Mouse (Mus musculus) heart, embryonic 16.5 days (tissue): Measurements from ENCODE around the gene Tbce. TPM values are rescaled to one million over a fixed set of nuclear protein-coding genes. Genes with fewer than 3 reads are reported as not detected.
A peak's percentile ranks its signal among the peaks of the same experiment; 100 is the strongest.

Experiments
- ATAC-seq: fragments of 200-750 bp; cut with Nextera tagmentation; replicated peaks from 2 replicates; pipeline ENCODE4 v1.8.0; 2017; ENCODE audit warnings: moderate number of reproducible peaks; ENCODE audit not compliant: insufficient read depth, low FRiP score; ENCODE audit errors: extremely low read depth
- H3K27ac ChIP-seq: fragments of 300-500 bp; sonication (generic); 2 replicates; pipeline ENCODE4 v1.5.1; 2014; ENCODE audit warnings: mild to moderate bottlenecking, low read length, control low read depth, moderate library complexity
- H3K27me3 ChIP-seq: fragments of 300-500 bp; sonication (generic); 2 replicates; pipeline ENCODE4 v1.6.1; 2014; ENCODE audit warnings: low read length, mixed read lengths; ENCODE audit not compliant: control insufficient read depth, insufficient read depth
- H3K36me3 ChIP-seq: fragments of 300-500 bp; sonication (generic); 2 replicates; pipeline ENCODE4 v1.6.1; 2014; ENCODE audit not compliant: control insufficient read depth, insufficient read depth
- H3K4me1 ChIP-seq: fragments of 300-500 bp; sonication (generic); 2 replicates; pipeline ENCODE4 v1.6.1; 2014; ENCODE audit warnings: low read length, mixed read lengths; ENCODE audit not compliant: control insufficient read depth, insufficient read depth
- H3K4me2 ChIP-seq: fragments of 300-500 bp; sonication (generic); 2 replicates; pipeline ENCODE4 v1.6.1; 2014; ENCODE audit warnings: low read depth, mild to moderate bottlenecking, control low read depth, low read length
- H3K4me3 ChIP-seq: fragments of 300-500 bp; sonication (generic); 2 replicates; pipeline ENCODE4 v1.5.1; 2014; ENCODE audit warnings: mild to moderate bottlenecking, control low read depth, low read length
- H3K9ac ChIP-seq: fragments of 300-500 bp; sonication (generic); 2 replicates; pipeline ENCODE4 v1.6.1; 2014; ENCODE audit warnings: low read length, control low read depth
- H3K9me3 ChIP-seq: fragments of 300-500 bp; sonication (generic); replicated peaks from 2 replicates; pipeline ENCODE4 v1.6.1; 2016; ENCODE audit warnings: low read length; ENCODE audit not compliant: control insufficient read depth
- WGBS: fragments of 180-500 bp; shearing (Covaris S2); extraction: QIAGEN DNeasy Blood & Tissue Kit; methylation state at CpG from one replicate; pipeline ENCODE4 v1.1.7; 2014; 5-methylcytosine and 5-hydroxymethylcytosine counted together
- polyA plus RNA-seq: library from polyadenylated mRNA; unstranded; fragments of >200 nt; fragmentation: Nextera tagmentation; extraction: Ambion mirVana; gene quantifications from 2 replicates; pipeline ENCODE4 v1.2.1, GENCODE M21; 2015

Gene Tbce
- polyA plus RNA-seq, 1 experiment from 2014 or later = 39.4 TPM

DNA sequence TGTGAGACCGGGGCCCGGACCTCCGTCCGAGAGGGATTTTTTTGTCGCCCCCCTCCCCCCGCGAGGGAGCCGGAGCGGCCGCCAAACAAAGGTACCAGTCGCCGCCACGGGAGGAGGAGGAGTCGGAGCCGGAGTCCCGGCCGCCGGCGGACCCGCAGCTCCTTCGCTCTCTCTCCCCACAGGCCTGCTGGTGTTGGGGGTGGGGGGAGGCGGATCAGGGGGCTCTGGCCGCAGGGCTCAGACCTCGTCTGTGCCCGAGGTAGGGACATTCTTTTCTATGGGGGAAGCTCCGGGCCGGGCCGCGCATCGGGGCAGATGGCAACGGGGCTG lies 24.5 kb upstream of the Tbce start:
- Histone ChIP-seq H3K4me1 (peaks cover 16% of the 10 kb centered on the region), H3K4me3 (peak overlapping the region; percentile 92), H3K9ac (peak overlapping the region; percentile 96), H3K9me3 (no peaks in the 10 kb centered on the region), H3K27ac (peak overlapping the region; percentile 97), H3K36me3 (peaks cover under 1% of the 10 kb centered on the region; the same call in 1 of the 2 replicates), H3K4me2 (peak overlapping the region; percentile 76), H3K27me3 (no peaks in the 10 kb centered on the region)
- peak; percentile 24 for ATAC-seq
- WGBS = under 1% methylated on average over 27 of the region's 31 CpGs

- under 1% methylated on average over 62 of the region's 64 CpGs for WGBS
These were observed 23.8 kb upstream of the Tbce start, which contains the start of the genes Arid4b and Ggps1 for GRCm38 (mm10) chr13:14063013-14063941. Arid4b (plus strand) TSS chr13:14063232. Ggps1 (minus strand) TSS chr13:14063488.

GRCm38 (mm10) chr13:14062209-14063012 lies 23.0 kb upstream of the Tbce start:
- 4% methylated on average over 11 of the region's 11 CpGs for WGBS
- H3K4me1 ChIP-seq = peaks cover 14% of the 10 kb centered on the region
- no peak for ATAC-seq

More at GRCm38 (mm10) chr13:14063013-14063941, 23.8 kb upstream of the Tbce start, which contains the start of the genes Arid4b and Ggps1:
- Histone ChIP-seq H3K36me3 (peaks cover 3% of the 10 kb centered on the region; the same call in 1 of the 2 replicates), H3K27me3 (no peaks in the 10 kb centered on the region), H3K27ac (peak within 1 kb of the TSS; percentile 97), H3K9me3 (no peaks in the 10 kb centered on the region), H3K9ac (peak within 1 kb of the TSS; percentile 96), H3K4me3 (peak within 1 kb of the TSS; percentile 92), H3K4me1 (peaks cover 16% of the 10 kb centered on the region), H3K4me2 (peak within 1 kb of the TSS; percentile 81)
- peak; percentile 97 for ATAC-seq

DNA sequence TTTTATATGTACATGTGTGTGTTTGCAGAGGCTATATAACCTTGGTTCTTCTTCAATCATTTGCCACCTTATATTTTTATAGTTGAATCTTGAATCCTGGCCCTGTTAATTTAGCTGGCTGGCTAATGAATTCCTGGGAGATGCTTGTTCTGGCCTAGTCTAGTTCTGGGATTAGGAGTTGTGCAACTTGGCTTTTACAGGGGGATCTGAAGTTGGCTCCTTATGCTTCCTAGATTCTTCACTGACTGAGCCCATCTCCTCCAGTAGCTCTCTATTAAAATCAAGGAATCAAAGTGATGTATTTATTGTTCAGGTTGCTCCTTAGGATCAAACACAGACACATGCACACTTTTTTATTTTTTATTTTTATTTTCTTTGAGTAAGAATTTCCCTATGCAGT lies 20.1 kb upstream of the Tbce start:
- H3K27ac ChIP-seq = no peak overlapping the region
- no peak for ATAC-seq
- no peak overlapping the region for H3K4me2 ChIP-seq
- H3K4me1 ChIP-seq = peaks cover 9% of the 10 kb centered on the region
- no peak overlapping the region for H3K4me3 ChIP-seq
- H3K9me3 ChIP-seq = no peaks in the 10 kb centered on the region
- H3K27me3 ChIP-seq = no peaks in the 10 kb centered on the region
- peaks cover 14% of the 10 kb centered on the region for H3K36me3 ChIP-seq
- H3K9ac ChIP-seq = no peak overlapping the region

More at GRCm38 (mm10) chr13:14062209-14063012, 23.0 kb upstream of the Tbce start:
- Histone ChIP-seq H3K36me3 (peaks cover 3% of the 10 kb centered on the region), H3K4me3 (peak overlapping the region; percentile 78), H3K4me2 (peak overlapping the region; percentile 81), H3K9me3 (no peaks in the 10 kb centered on the region), H3K27me3 (no peaks in the 10 kb centered on the region), H3K27ac (peak overlapping the region; percentile 97), H3K9ac (peak overlapping the region; percentile 83)

DNA sequence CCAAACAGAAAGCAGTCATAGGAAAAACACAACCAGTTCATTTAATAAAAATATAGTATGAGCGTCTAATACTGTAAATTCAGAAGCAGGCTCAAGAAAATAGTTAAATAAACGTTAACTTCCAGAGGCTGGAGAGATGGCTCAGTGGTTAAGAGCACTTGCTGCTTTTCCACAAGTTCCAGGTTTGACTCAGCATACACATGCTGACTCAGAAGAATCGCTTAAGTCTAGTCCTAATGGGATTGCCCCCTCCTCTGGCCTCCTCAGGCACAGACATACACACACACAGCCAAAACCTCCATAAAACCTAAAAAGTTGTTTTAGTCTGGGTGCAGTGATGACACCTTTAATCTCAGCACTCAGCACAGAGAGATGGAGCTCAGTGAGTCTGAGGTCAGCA lies 17.4 kb upstream of the Tbce start:
- peaks cover 2% of the 10 kb centered on the region; the same call in 1 of the 2 replicates for H3K4me1 ChIP-seq
- 87% methylated on average over 3 of the region's 3 CpGs for WGBS
- peaks cover 33% of the 10 kb centered on the region for H3K36me3 ChIP-seq
- H3K27me3 ChIP-seq = no peaks in the 10 kb centered on the region
- no peak overlapping the region for H3K27ac ChIP-seq
- no peak overlapping the region for H3K4me3 ChIP-seq
- ATAC-seq = no peak
- H3K4me2 ChIP-seq = no peak overlapping the region
- no peak overlapping the region for H3K9ac ChIP-seq
- no peaks in the 10 kb centered on the region for H3K9me3 ChIP-seq

DNA sequence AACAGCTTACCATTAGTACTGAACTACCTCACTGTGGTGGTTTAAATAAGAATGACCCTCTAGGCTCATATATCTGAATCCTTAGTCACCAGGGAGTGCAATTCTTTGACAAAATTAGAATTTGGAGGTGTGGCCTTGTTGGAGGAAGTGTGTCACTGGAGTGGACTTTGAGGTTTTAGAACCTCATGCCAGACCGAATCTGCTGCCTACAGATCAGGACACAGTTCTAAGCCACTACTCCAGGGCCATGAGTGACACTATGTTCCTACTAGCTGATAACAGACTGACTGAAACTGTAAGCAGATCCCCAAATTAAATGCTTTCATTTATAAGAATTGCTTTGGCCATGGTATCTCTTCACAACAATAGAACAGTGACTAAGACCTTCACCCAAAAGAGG lies 10.4 kb upstream of the Tbce start:
- 66% methylated on average over 1 of the region's 1 CpGs for WGBS
- no peaks in the 10 kb centered on the region for H3K27me3 ChIP-seq
- no peak overlapping the region for H3K4me2 ChIP-seq
- H3K36me3 ChIP-seq = peaks cover 43% of the 10 kb centered on the region
- no peaks in the 10 kb centered on the region for H3K9me3 ChIP-seq
- H3K4me1 ChIP-seq = no peaks in the 10 kb centered on the region
- no peak overlapping the region for H3K27ac ChIP-seq
- no peak overlapping the region for H3K9ac ChIP-seq
- no peak for ATAC-seq
- no peak overlapping the region for H3K4me3 ChIP-seq

DNA sequence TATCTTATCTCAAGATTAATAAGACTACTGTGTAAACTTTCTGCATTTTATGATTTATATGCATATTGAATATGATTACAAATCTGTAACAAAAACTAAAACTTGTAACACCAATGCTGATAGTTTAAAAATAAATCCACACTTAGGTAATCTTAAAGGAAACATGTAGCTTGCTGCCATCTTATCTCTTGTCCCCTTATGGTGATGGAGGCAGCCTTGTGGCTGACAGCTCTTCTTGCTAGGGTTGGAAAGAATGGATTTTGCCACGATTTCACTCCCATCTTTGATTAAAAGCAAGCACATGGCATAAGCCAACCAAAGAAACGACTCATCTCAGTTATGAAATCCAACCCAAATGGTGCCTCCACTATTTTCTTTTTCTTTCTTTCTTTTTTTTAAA lies 5.1 kb upstream of the Tbce start:
- Histone ChIP-seq H3K4me1 (peaks cover 4% of the 10 kb centered on the region), H3K9me3 (no peaks in the 10 kb centered on the region), H3K36me3 (peaks cover 18% of the 10 kb centered on the region), H3K27me3 (no peaks in the 10 kb centered on the region), H3K4me2 (no peak overlapping the region), H3K27ac (no peak overlapping the region), H3K9ac (no peak overlapping the region), H3K4me3 (no peak overlapping the region)
- ATAC-seq = no peak
- 62% methylated on average over 2 of the region's 2 CpGs for WGBS

GRCm38 (mm10) chr13:14043851-14044250 lies 4.4 kb upstream of the Tbce start:
- H3K4me3 ChIP-seq = no peak overlapping the region
- H3K27me3 ChIP-seq = no peaks in the 10 kb centered on the region
- H3K9ac ChIP-seq = no peak overlapping the region
- no peak for ATAC-seq
- H3K9me3 ChIP-seq = no peaks in the 10 kb centered on the region
- H3K36me3 ChIP-seq = peaks cover 11% of the 10 kb centered on the region
- H3K4me1 ChIP-seq = peaks cover 4% of the 10 kb centered on the region
- H3K4me2 ChIP-seq = no peak overlapping the region
- H3K27ac ChIP-seq = no peak overlapping the region
